Mouse (Mus musculus): ENCODE data around the gene C1ql4. TPM values are rescaled to one million over a fixed set of nuclear protein-coding genes. Genes with fewer than 3 reads are reported as not detected.

Gene C1ql4
- polyA plus RNA-seq, 1 experiment from 2014 or later, result not detected

DNA sequence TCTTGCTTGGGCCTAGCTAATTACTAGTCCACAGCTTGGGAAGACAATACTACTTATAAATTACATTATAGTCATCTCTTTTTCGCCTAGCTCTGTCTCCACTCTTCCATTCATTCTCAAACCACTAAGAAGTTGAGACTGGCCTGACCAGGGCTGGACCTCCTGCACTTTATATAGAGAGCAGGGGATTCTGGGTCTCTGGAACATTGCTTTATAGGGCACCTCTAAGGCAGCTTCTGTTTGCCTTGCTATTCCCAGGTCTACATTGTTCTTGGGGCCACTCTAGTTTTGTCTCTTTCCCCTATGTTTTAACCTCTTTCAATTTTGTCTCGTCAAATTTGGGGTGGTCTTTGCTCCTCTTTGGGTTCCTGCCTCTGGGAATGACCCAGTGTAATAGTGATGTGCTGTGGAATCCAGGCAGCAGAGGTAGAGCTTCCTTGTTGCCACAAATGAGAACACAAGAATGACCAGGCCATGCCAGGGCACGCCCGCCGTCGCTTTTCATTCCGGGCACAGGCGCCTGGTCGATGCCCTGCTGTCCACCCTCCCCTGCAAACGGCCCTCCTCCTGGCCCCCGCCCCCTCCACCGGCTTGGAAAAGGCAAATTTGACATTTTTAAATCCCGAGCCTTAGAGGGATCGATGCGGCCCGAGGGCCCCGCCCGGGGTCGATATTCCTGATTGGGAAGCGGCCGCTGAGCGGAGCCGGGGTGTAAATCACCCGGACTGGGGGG is 8.6 kb upstream of the C1ql4 start:
- WGBS, result 8% methylated on average over 24 of the region's 24 CpGs
- Histone ChIP-seq H3K9ac (replicated peaks; ENCODE audit: low read depth) (no peak overlapping the region), H3K27me3 (replicated peaks; ENCODE audit: insufficient read depth, low read length) (peaks cover 74% of the 10 kb centered on the region), H3K27ac (ENCODE audit: low read length) (no peak overlapping the region), H3K36me3 (ENCODE audit: insufficient read depth, low read length) (no peaks in the 10 kb centered on the region), H3K4me1 (ENCODE audit: insufficient read depth, low read depth, low read length) (peaks cover 3% of the 10 kb centered on the region; the same call in 1 of the 2 replicates), H3K4me3 (ENCODE audit: low read depth, low read length) (peak overlapping the region; percentile 29), H3K9me3 (ENCODE audit: low read length) (no peaks in the 10 kb centered on the region), H3K4me2 (replicated peaks; ENCODE audit: low read depth, low read length) (peak overlapping the region; percentile 54)
- ATAC-seq, result no peak
- TF ChIP-seq CTCF (IDR thresholded peaks at IDR 0.05) (no peak), EP300 (IDR thresholded peaks at IDR 0.05) (no peak)
- no peak for DNase-seq (ENCODE audit: low spot score)

- Histone ChIP-seq H3K27me3 (replicated peaks; ENCODE audit: insufficient read depth, low read length) (peaks cover 82% of the 10 kb centered on the region), H3K9ac (replicated peaks; ENCODE audit: low read depth) (no peak overlapping the region), H3K27ac (ENCODE audit: low read length) (no peak overlapping the region), H3K9me3 (ENCODE audit: low read length) (no peaks in the 10 kb centered on the region), H3K36me3 (ENCODE audit: insufficient read depth, low read length) (no peaks in the 10 kb centered on the region), H3K4me2 (replicated peaks; ENCODE audit: low read depth, low read length) (no peak overlapping the region), H3K4me1 (ENCODE audit: insufficient read depth, low read depth, low read length) (peaks cover 3% of the 10 kb centered on the region; the same call in 1 of the 2 replicates), H3K4me3 (ENCODE audit: low read depth, low read length) (no peak overlapping the region)
- no peak for DNase-seq (ENCODE audit: low spot score)
- ATAC-seq, result no peak
- TF ChIP-seq EP300 (IDR thresholded peaks at IDR 0.05) (no peak), CTCF (IDR thresholded peaks at IDR 0.05) (no peak)
- WGBS, result 20% methylated on average over 6 of the region's 6 CpGs
Measured at GRCm38 (mm10) chr15:99095356-99095755, 7.7 kb upstream of the C1ql4 start.

DNA sequence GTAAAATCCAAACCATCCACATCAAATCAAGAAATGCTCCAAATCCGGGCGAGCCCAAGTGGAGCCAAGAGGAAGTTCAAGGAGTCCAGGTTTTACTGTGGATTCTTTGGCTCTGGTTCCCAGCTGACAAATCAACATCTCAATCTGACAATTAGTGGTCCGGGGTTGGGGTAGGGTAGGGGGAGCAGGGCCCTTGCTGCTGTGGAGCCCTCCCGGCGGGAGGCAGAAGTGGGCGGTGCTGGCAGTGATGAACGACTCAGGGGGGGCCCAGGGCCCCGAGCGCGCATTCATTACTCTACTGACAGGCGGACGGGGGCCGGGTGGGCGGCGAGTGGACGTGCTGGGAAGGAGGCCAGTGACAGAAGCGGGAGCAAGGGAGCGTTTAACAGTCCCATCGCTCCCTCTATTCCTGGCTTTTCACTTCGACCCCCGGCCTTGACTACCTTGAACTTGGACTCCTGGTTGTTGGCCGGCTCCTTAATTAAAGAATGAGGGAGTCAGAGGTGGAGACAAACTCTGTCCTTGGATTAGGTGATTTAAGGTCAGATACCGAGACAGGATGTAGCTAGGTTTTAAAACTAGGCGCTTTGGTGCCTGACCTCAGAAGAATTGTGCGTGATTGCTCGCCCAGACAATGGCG is 7.1 kb upstream of the C1ql4 start:
- ATAC-seq, result no peak
- peaks cover 3% of the 10 kb centered on the region; the same call in 1 of the 2 replicates for H3K4me1 ChIP-seq (ENCODE audit: insufficient read depth, low read depth, low read length)
- DNase-seq (ENCODE audit: low spot score), result no peak
- 0 out of 2 replicates have a peak overlapping the region, but pooled peaks have one; percentile 3 for H3K4me3 ChIP-seq (ENCODE audit: low read depth, low read length)
- H3K9me3 ChIP-seq (ENCODE audit: low read length), result no peaks in the 10 kb centered on the region
- TF ChIP-seq EP300 (IDR thresholded peaks at IDR 0.05), result no peak
- TF ChIP-seq CTCF (IDR thresholded peaks at IDR 0.05), result no peak
- H3K9ac ChIP-seq (replicated peaks; ENCODE audit: low read depth), result no peak overlapping the region
- H3K27ac ChIP-seq (ENCODE audit: low read length), result no peak overlapping the region
- no peak overlapping the region for H3K4me2 ChIP-seq (replicated peaks; ENCODE audit: low read depth, low read length)
- 2% methylated on average over 27 of the region's 27 CpGs for WGBS
- peaks cover 86% of the 10 kb centered on the region for H3K27me3 ChIP-seq (replicated peaks; ENCODE audit: insufficient read depth, low read length)
- no peaks in the 10 kb centered on the region for H3K36me3 ChIP-seq (ENCODE audit: insufficient read depth, low read length)

- H3K4me2 ChIP-seq (replicated peaks; ENCODE audit: low read depth, low read length), result peak overlapping the region; percentile 64
- H3K36me3 ChIP-seq (ENCODE audit: insufficient read depth, low read length), result no peaks in the 10 kb centered on the region
- peak overlapping the region; percentile 35 for H3K4me3 ChIP-seq (ENCODE audit: low read depth, low read length)
- no peaks in the 10 kb centered on the region for H3K9me3 ChIP-seq (ENCODE audit: low read length)
- no peak overlapping the region for H3K27ac ChIP-seq (ENCODE audit: low read length)
- under 1% methylated on average over 55 of the region's 56 CpGs for WGBS
- peaks cover 88% of the 10 kb centered on the region for H3K27me3 ChIP-seq (replicated peaks; ENCODE audit: insufficient read depth, low read length)
- ATAC-seq (peak; percentile 41), DNase-seq (ENCODE audit: low spot score) (peak; percentile 32)
- H3K4me1 ChIP-seq (ENCODE audit: insufficient read depth, low read depth, low read length), result peaks cover 3% of the 10 kb centered on the region; the same call in 1 of the 2 replicates
- TF ChIP-seq CTCF (IDR thresholded peaks at IDR 0.05) (peak; percentile 51), EP300 (IDR thresholded peaks at IDR 0.05) (no peak)
- no peak overlapping the region for H3K9ac ChIP-seq (replicated peaks; ENCODE audit: low read depth)
Measured at GRCm38 (mm10) chr15:99093291-99094258, 6.0 kb upstream of the C1ql4 start.

- WGBS, result 43% methylated on average over 8 of the region's 8 CpGs
- H3K27ac ChIP-seq (ENCODE audit: low read length), result no peak within 1 kb of the TSS
Measured at GRCm38 (mm10) chr15:99092870-99093269, 5.3 kb upstream of the C1ql4 start, which contains the start of gene Dnajc22. Dnajc22 (plus strand) TSS chr15:99093170.

More at GRCm38 (mm10) chr15:99092870-99093269, 5.3 kb upstream of the C1ql4 start, which contains the start of gene Dnajc22:
- TF ChIP-seq CTCF (IDR thresholded peaks at IDR 0.05), result no peak
- Histone ChIP-seq H3K4me2 (replicated peaks; ENCODE audit: low read depth, low read length) (peak within 1 kb of the TSS; percentile 64), H3K9ac (replicated peaks; ENCODE audit: low read depth) (no peak within 1 kb of the TSS), H3K27me3 (replicated peaks; ENCODE audit: insufficient read depth, low read length) (peaks cover 88% of the 10 kb centered on the region), H3K4me3 (ENCODE audit: low read depth, low read length) (peak within 1 kb of the TSS; percentile 35), H3K9me3 (ENCODE audit: low read length) (no peaks in the 10 kb centered on the region), H3K36me3 (ENCODE audit: insufficient read depth, low read length) (no peaks in the 10 kb centered on the region), H3K4me1 (ENCODE audit: insufficient read depth, low read depth, low read length) (peaks cover 3% of the 10 kb centered on the region; the same call in 1 of the 2 replicates)
- ATAC-seq (no peak), DNase-seq (ENCODE audit: low spot score) (no peak)

Data from lung, postnatal 0 days (tissue).